Mouse (Mus musculus) adipocyte (in vitro differentiated cells): ENCODE results near the gene Rnd1.

Source experiments
- DNase-seq: peaks from one replicate; pipeline ENCODE4 v3.0.0-alpha.2; 2016; ENCODE audit warnings: low spot score

Rnd1 gene

DNA sequence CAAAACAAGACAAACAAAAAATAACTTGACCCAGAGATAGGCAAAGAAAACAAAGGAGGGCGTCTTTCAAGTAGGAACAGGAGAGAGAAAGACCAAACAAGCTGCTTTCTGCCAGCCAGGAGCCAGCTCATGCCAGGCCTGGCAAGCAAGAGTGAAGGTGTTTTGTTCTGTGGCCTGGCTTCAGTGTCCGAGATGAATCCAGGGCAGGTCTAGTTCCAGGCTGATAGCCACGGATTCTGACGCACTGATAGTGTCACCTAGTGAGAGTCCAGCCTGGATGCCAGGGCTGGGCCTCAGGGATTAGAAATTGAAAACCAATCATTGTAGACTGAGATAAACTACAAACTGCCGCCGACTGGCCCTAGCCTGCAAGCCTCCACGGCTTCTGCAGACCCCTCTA is 716 bp upstream of the Rnd1 start:
- no peak for DNase-seq

GRCm38 (mm10) chr15:98676471-98676870 is 790 bp downstream of the Rnd1 start:
- DNase-seq, result no peak

- DNase-seq, result no peak
Observed at GRCm38 (mm10) chr15:98675634-98676250, 1.5 kb downstream of the Rnd1 start.

DNA sequence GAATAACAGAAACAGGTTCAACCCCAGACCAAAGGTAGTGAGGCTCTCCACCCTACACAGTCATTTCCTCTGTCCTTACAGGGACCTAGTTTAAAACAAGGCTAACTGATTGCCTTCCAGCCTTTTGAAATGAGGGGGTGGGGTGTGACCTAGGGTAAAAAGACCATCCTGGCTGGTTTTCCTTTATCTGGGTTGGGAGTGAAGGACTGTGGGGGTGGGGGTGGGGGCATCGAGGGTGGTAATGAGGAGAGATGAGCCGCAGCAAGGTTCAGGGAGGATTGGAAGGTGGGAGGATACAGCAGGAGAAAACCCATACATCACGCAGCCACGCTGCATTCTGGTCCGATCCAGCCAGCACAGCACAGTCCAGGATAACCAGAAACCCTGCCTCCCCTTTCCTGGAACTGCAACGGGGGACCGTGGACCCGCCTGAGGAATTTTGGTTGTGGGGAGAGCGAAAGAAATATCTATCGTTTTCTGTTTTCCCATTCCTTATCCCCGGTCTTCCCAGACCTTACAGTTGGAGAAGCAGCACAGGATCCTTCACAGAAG is 2.2 kb downstream of the Rnd1 start:
- DNase-seq, result no peak

GRCm38 (mm10) chr15:98674284-98674993 is 2.8 kb downstream of the Rnd1 start:
- DNase-seq, result no peak

DNA sequence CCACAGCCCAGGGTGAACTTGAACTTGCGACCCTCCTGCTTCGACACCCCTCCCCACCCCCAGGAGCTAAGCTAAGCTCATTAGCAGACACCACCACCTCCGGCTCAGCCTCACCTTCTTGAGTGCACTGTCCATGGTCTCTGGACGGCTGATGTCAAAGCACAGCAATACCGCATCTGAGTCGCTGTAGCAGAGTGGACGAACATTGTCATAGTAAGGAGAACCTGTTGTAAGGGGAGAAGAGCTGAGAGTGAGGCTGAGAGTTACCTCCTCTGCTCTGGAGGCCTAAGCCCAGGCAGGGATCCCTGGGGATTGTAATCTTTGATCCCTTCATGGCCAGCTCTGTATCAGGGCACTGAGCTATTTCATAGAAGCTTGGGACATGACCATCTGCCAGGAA is 3.5 kb downstream of the Rnd1 start:
- no peak for DNase-seq

DNA sequence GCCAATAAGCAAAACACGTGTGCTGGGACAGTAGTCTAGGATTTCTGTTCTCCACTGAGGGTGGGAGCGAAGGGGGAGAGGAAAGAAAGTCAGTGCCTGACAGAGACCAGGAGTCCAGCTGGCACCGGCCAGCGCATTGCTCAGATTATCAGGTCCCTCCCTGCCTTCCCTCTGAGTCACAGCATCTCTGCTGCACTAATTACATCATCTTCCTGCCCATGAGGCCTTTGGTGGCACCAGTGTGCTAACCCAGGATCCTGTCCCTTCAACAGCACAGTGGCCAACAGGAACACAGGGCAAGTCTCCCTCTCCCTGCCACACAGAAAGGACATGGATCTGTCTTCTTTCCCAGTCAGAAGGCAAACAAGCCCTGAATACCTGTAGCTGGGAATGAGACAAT is 4.7 kb downstream of the Rnd1 start:
- peak; percentile 74 for DNase-seq

GRCm38 (mm10) chr15:98664042-98664907 is 13.0 kb downstream of the Rnd1 start:
- peak; percentile 77 for DNase-seq

GRCm38 (mm10) chr15:98662567-98663545 is 14.4 kb downstream of the Rnd1 start, which contains the start of gene Ddx23:
Ddx23 (minus strand) TSS chr15:98662894.
- peak; percentile 97 for DNase-seq

DNA sequence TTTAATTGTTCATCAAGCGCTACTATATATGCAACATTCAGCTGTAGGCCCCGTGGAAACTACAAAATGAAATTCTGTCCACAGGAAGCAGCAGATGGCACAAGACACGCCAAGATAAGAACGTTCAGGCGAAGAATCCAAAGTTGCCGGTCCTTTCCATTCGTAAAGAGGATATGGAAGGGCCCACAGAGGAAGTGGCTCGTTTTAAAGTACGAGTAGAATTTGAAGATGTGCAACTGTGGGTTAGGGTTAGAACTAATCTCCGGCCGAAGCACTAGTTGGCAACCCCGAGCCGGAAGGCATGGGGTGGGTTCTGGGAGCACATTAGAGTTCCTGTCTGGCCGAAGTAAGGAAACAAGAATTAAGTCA is 15.1 kb downstream of the Rnd1 start:
- DNase-seq, result peak; percentile 74

DNA sequence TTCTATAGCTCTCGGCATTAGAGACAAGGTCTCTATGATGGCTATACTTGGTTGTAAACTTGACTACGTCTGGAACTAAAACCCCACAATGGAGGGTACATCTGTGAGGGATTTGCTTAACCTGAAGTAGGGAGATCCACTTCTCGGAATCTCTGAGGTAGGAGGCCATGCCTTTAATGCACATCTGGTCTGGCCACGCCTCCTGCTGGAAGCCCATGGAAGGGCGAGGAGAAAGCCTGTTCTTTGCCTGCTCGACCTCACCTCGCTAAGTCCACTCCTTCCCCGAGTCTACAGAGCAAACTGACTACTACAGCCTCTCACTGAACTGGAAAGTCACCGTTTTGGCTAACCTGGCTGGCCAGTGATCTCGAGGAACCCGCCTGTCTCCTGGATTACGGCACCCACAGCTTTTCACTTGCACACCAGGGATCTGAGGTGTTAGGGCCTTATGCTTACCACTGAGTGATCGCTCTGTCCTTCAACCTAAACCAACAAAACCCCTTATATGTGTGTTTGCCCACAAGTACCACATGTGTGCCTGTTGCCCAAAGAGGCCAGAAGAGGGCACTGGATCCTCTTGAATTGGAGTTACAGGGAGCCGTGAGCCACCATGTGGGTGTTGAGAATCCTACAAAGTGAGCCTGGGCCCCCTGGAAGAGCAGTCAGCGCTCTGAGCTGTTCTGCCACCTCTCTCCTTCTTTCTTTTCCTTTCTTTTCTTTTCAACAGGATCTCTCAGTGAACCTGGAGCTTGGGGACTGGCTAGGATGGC is 20.1 kb downstream of the Rnd1 start:
- no peak for DNase-seq

DNA sequence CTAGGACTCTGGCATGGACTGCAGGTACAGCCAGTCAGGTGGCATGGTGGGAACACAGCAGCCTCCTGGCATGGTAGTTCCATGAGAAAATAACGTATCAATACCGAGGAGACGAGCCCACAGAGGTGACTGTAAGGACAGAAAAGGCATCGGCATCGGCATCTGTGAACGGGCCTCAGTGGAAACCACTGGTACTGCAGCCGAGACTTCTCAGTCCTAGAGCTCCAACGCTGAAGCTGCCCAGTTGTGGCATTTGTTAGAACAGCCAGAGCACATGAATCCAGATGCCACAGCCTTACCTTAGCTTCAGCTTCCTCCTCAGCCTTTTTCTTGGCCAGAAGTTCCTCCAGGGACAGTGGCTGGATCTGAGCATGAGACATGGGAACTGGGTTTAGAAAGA is 25.1 kb downstream of the Rnd1 start:
- no peak for DNase-seq

- DNase-seq, result no peak
Observed at GRCm38 (mm10) chr15:98651431-98651830, 25.8 kb downstream of the Rnd1 start.

GRCm38 (mm10) chr15:98648071-98648470 is 29.2 kb downstream of the Rnd1 start:
- DNase-seq, result no peak

- no peak for DNase-seq
Observed at GRCm38 (mm10) chr15:98647308-98647707, 30.0 kb downstream of the Rnd1 start.

- DNase-seq, result no peak
Observed at GRCm38 (mm10) chr15:98646737-98647136, 30.5 kb downstream of the Rnd1 start.

DNA sequence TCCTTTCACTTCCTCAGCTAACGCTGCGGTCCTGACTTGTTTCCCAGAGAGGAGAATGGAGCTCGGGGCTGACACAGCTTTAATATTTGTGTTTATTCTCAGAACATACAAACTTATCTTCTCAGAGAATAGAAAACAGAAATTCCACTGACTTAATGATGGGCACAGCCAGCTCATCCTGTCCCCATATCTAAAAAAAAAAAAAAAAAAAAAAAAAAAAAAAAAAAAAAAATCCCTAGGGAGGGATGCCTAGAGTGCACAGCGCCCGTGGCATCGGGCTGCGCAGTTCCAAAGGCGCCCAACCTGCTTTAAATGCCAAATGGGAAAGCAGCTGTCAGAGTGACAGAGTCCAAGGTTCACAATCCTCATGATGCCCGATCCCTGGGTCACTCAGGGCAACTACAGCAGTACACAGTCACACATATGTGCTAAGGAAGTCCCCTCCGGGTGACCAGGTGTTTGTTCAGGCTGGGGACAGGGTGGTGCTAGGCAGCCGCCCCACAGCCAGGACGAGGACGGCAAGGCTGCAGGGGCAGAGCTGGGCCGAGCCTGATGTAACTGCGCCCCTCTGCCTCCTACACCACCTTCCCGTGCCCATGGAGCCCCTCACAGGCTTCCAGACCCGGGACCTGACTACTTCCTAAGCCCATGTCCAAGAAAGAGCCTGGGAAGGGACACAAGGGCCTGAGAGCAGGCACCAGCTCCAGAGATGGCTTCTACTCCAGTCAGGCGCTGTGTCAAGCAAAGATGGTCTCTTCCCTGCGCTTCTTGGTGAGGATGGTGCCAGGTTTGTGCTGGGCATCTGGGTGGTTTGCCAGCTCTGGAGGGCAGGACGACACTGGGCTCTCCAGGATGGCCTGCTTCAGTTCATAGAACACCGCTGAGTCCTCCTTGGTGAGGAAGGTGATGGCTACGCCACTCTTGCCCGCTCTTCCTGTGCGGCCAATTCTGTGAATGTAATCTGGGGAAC is 31.9 kb downstream of the Rnd1 start:
- no peak for DNase-seq

GRCm38 (mm10) chr15:98644406-98644805 is 32.9 kb downstream of the Rnd1 start:
- DNase-seq, result no peak

DNA sequence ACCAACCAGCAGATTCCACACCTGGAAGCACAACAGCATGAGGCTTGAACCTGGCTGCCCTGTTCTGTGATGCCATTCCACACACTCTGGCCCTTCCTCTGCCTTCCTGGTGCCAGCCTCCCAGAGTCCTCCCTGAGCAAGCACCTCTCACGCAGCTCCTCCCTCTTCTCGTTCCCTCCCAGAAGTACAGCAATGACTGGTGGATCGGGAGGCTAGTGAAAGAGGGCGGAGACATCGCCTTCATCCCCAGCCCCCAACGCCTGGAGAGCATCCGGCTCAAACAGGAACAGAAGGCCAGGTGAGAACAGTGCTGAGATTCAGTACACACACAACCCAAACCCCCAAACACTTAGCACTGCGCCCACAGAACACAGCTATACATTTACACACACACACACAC is 37.1 kb downstream of the Rnd1 start:
- DNase-seq, result no peak
